Mouse (Mus musculus): Measurements from ENCODE around the gene Gpr15. TPM values are rescaled to one million over a fixed set of nuclear protein-coding genes. Genes with fewer than 3 reads are reported as not detected.

The Gpr15 gene
- total RNA-seq, 1 experiment from 2014 or later: 0.23 TPM

GRCm38 (mm10) chr16:58703382-58704124, 15.3 kb downstream of the Gpr15 start:
- ATAC-seq (ENCODE audit: extremely low read depth, insufficient number of reproducible peaks, low FRiP score, poor library complexity, severe bottlenecking): 0 out of 2 replicates have a peak, but pooled peaks have one; percentile 26

DNA sequence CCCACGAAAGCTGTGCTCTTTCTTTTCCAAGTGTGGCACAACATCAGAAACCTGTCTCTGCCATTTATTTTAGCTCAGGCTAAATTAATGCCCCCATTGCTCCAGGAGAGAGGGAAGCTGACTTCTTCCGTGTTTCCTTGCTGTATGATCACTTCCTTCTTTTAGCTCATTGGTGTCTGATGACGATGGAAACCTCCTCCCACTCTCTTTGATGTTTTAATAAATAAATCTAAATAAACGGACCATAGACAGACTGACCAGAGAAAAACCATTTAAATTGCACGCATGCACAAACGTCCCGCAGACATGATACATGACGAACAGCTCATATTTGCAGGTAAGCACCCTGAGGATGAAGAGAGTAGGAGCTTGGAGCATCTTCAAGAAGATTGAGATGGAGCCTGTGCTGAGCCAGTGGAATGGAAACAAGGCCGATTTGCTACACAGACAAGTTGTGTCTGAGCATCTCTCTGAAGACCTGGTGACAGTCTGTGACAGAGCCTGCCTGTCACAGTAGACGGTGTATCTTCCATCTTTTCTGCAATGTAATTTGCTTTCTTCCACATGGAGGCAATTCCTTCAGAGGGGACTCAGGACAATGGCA, 16.4 kb downstream of the Gpr15 start:
- ATAC-seq (ENCODE audit: extremely low read depth, insufficient number of reproducible peaks, low FRiP score, poor library complexity, severe bottlenecking): no peak

DNA sequence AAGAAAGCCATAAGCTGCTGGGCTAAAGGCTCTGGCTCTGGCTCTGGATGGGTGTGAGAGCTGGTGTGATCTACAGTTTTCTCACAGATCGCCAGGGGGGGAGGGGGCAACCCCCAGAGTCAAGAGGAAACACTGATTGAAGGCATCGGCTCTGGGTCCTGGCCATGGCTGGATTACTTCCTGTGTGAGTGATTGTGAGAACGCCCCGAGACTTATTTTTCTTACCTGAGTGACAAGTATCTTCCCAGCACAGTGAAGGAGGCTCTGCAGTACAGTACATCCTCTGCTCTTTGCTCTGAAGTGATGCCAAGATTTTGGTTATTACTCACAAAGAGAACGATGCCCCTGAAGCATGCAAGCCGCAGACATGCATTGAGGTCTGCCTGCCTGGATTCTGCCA, 17.1 kb downstream of the Gpr15 start:
- 0 out of 2 replicates have a peak, but pooled peaks have one; percentile 9 for ATAC-seq (ENCODE audit: extremely low read depth, insufficient number of reproducible peaks, low FRiP score, poor library complexity, severe bottlenecking)

GRCm38 (mm10) chr16:58700816-58701424, 17.9 kb downstream of the Gpr15 start:
- no peak for ATAC-seq (ENCODE audit: extremely low read depth, insufficient number of reproducible peaks, low FRiP score, poor library complexity, severe bottlenecking)

GRCm38 (mm10) chr16:58700174-58700573, 18.7 kb downstream of the Gpr15 start:
- ATAC-seq (ENCODE audit: extremely low read depth, insufficient number of reproducible peaks, low FRiP score, poor library complexity, severe bottlenecking): no peak

DNA sequence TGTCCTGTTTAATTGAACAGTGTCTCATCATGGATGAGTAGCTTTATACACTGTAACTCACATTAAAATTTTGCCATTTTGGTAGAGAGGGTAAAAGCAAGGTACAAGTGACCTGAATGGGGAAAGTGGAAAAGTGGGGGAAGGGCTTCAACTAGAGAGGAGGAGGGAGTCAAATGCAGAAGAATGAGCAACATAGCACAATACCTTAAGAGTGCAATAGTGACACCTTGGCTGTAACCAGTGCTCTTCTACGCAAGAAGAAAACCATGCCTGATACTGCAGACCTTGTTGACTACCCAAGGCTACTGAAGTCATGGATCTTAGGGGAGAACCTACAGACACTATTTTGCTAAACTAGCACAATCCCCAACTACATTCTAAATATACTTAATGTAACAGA, 21.6 kb downstream of the Gpr15 start:
- ATAC-seq (ENCODE audit: extremely low read depth, insufficient number of reproducible peaks, low FRiP score, poor library complexity, severe bottlenecking): no peak

DNA sequence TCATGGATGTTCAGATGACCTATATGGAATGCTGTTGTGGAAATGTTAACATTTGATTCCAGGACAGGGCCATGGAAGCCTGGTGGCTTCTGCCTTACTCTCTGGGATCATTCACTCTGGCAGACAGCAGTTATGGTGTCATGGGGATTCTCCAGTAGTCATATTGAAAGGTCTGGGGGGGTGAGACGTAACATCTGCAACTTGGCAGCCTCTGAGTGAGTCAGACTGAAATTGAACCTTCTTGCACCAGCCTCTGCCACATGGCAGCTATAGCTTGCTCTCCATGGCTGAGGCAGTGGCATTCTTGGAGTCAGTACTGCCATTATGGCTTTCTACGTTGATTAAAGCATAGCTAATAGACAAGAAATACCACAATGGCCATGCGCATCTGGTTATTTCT, 22.1 kb downstream of the Gpr15 start:
- ATAC-seq (ENCODE audit: extremely low read depth, insufficient number of reproducible peaks, low FRiP score, poor library complexity, severe bottlenecking): no peak

DNA sequence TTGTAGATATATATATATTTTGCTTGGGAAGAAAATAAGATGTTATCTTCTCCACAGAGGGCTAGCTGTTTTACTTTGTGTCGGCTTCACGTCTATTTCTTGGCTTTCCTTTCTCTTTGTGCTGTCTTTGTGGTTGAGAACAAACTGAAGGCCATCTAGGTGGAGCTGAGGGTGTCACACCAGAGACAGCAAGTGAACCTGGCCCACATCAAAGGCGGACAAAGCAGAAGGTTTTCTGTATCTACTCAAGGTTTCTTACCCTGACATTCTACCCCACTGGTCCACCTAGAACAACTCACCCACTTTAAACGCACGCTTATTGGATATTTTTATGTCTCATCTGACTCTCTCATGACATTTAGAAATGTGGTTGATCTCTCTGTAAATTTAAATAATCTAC, 24.8 kb downstream of the Gpr15 start:
- no peak for ATAC-seq (ENCODE audit: extremely low read depth, insufficient number of reproducible peaks, low FRiP score, poor library complexity, severe bottlenecking)

DNA sequence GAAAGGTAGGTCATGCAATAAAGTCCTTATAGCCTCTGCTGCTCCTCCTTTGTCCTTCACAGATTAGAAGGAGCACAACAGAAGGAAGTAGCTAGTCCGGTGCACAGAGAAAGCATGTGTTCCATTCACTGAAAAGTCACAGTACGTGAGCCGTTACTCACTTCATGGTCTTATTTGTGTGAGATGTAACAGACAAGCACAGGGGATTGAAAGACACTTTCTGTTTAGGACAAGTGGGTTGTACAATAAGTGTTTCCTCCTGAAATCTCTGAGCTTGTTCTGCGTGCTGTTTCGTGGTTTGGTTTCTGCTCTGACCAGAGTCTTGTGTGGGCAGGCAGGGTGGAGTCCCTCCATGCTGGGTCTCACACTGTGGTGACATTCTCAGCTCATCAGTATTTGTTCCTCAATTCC, 28.5 kb downstream of the Gpr15 start:
- peak; percentile 72 for ATAC-seq (ENCODE audit: extremely low read depth, insufficient number of reproducible peaks, low FRiP score, poor library complexity, severe bottlenecking)

DNA sequence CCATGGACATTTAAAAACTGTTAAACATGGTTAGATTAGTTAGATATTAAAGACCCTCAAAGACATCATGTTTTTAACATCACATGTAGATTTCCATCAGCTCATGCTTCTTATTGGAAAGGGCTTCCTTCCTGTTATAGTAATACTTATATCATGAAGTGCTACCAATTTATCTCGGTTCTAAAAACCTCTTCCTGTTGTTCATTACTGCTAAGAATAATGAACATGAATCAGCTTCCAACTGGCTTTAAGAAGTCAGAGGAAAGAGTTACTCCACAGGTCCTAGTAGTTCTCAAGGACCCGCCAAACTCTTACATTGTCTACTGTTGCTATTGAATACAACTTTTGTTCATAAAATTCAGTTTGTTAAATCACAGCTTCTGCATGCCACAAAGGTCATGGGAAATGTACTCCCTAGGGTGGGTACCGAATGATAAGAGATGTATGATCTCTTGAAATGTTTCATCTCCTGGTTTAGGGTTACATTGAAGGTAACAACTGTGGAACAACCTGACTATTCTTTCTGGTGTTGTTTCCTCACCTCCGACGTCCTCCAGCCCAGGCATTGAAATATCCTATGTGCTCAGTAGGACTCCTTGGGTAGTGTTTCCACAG, 29.2 kb downstream of the Gpr15 start:
- no peak for ATAC-seq (ENCODE audit: extremely low read depth, insufficient number of reproducible peaks, low FRiP score, poor library complexity, severe bottlenecking)

DNA sequence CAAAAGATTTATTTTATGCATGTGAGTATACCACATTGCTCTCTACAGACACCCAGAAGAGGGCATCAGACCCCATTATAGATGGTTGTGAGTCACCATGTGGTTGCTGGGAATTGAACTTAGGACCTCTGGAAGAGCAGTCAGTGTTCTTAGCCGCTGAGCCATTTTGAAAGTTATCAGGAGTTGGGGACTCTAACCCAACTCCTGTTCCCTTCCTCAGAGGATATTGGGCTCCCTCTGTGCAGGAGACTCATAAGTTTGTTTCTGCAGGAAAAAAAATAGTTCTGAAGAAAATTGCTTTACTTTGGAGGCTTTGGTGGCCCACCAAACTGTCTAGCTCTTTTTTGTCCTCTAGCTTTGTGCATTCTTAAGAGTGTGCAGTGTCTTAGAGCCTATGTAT, 30.3 kb downstream of the Gpr15 start:
- ATAC-seq (ENCODE audit: extremely low read depth, insufficient number of reproducible peaks, low FRiP score, poor library complexity, severe bottlenecking): no peak

GRCm38 (mm10) chr16:58685548-58686537, 33.0 kb downstream of the Gpr15 start:
- ATAC-seq (ENCODE audit: extremely low read depth, insufficient number of reproducible peaks, low FRiP score, poor library complexity, severe bottlenecking): peak; percentile 58

DNA sequence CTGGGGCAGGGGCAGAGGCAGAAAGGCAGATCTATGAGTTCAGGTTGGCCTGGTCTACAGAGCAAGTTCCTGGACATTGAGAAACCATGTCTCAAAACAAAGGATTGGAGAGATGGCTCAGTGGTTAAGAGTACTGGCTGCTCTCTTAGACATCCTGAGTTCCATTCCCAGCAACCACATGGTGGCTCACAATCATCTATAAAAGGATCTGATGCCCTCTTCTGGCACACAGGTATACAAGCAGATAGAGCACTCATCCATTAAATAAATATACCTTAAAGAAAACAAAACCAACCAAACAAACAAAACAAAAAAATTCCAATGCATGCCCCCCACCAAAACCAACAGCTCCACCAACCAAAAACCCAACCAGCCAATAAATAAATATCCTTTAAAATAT, 34.3 kb downstream of the Gpr15 start:
- no peak for ATAC-seq (ENCODE audit: extremely low read depth, insufficient number of reproducible peaks, low FRiP score, poor library complexity, severe bottlenecking)

DNA sequence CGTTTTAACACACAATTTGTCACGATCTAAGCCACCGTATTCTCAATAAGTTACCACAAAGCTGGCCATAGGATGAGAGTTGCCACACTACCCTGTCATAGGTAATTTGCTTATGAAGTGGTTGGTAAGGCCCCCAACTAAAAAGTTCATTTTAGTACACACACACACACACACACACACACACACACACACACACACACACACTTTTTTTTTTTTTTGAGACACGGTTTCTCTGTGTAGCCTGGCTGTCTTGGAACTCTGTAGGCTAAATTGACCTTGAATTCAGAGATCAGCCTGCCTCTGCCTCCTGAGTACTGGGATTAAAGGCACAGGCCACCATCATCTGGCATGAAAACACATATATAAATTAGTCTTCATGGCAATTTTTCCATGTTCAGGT, 35.0 kb downstream of the Gpr15 start:
- ATAC-seq (ENCODE audit: extremely low read depth, insufficient number of reproducible peaks, low FRiP score, poor library complexity, severe bottlenecking): no peak

DNA sequence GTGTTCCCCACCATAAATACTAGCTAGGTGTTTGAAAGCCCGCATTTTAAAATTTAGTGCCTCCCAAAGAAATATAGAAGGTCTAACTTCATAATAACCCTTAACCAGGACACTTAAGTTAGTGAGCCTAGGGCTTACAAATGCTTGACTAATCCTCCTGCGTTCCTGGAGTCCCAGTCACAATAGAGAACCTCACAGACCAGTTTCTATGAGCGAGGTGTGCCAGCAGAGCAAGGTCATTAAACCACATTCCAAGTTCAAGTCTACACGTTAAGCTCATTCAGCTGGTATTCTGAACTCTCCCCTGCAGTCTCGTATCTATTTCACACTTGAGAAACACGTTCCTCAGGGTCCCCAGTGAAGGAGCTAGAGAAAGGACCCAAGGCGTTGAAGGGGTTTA, 36.0 kb downstream of the Gpr15 start:
- ATAC-seq (ENCODE audit: extremely low read depth, insufficient number of reproducible peaks, low FRiP score, poor library complexity, severe bottlenecking): no peak

GRCm38 (mm10) chr16:58682046-58682445, 36.8 kb downstream of the Gpr15 start:
- no peak for ATAC-seq (ENCODE audit: extremely low read depth, insufficient number of reproducible peaks, low FRiP score, poor library complexity, severe bottlenecking)

DNA sequence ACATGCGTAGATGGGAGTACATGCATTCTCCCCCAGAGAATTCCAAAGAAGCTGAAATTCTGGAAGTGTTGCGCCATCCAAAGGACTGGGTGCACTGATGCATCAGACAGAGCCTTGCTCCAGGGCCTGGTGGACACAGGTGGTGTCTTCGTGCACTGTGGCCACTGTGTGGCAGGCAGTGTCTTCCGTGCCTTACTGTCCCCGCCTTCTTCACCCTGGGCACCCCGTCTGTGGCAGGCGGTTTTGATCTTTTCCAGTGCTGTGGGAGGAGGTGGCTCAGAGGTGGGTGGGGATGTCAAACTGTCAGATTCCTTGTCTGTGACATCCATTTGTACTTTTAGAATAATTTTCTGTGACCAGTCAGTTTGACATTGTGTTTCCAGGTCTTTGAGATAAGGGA, 40.2 kb downstream of the Gpr15 start:
- ATAC-seq (ENCODE audit: extremely low read depth, insufficient number of reproducible peaks, low FRiP score, poor library complexity, severe bottlenecking): no peak

DNA sequence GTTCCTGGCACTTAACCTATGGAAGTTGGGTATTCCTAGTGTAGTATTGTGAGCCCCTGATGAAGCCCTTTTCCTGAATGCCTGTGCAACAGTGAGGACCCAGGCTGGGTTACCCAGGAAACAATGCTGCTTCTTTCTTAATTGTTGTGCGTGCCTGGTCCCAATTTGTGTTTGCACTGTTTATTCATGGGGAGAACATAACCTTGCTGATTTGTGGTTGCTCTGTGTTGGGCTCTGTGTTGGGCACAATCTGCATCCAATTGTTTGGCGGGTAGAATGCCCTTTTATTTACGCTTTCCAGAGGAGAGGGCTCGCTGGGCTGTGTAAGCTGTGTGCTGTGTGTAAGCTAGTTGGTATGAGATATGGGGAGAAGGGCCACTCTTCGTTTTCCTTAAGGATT, 41.4 kb downstream of the Gpr15 start:
- ATAC-seq (ENCODE audit: extremely low read depth, insufficient number of reproducible peaks, low FRiP score, poor library complexity, severe bottlenecking): no peak

GRCm38 (mm10) chr16:58676633-58677032, 42.2 kb downstream of the Gpr15 start:
- ATAC-seq (ENCODE audit: extremely low read depth, insufficient number of reproducible peaks, low FRiP score, poor library complexity, severe bottlenecking): no peak
